Mouse (Mus musculus) adipocyte (in vitro differentiated cells): ENCODE data around the gene Scgb2b18.
"Not testable (repeated sequence)": the region's sequence is repeated elsewhere in the genome, so short reads cannot be mapped to it uniquely, and the experiment has no call there.

Source experiments
- DNase-seq: peaks from one replicate; pipeline ENCODE4 v3.0.0-alpha.2; 2016; ENCODE audit warnings: low spot score

Gene Scgb2b18

GRCm38 (mm10) chr7:33173764-33174163 lies at the start of gene Scgb2b18:
Scgb2b18 (minus strand) TSS chr7:33173864.
- DNase-seq = not testable (repeated sequence)

GRCm38 (mm10) chr7:33185268-33185667 lies 11.6 kb upstream of the Scgb2b18 start, which contains the start of gene Scgb1b18:
Scgb1b18 (plus strand) TSS chr7:33185568.
- DNase-seq = not testable (repeated sequence)
